Mouse (Mus musculus) spleen, adult 2 months (tissue): Measurements from ENCODE around the gene Nat8.

Experiments
- CTCF ChIP-seq: fragments of 200-500 bp; IDR thresholded peaks from 2 replicates; pipeline ENCODE4 v1.5.1; 2011; ENCODE audit warnings: mild to moderate bottlenecking, inconsistent platforms; ENCODE audit not compliant: insufficient read depth, insufficient read length, insufficient replicate concordance; ENCODE audit errors: extremely low read depth
- POLR2A ChIP-seq: fragments of 200-500 bp; IDR thresholded peaks from 2 replicates; pipeline ENCODE4 v1.6.1; 2011; ENCODE audit warnings: low read depth, low read length, inconsistent platforms

DNA sequence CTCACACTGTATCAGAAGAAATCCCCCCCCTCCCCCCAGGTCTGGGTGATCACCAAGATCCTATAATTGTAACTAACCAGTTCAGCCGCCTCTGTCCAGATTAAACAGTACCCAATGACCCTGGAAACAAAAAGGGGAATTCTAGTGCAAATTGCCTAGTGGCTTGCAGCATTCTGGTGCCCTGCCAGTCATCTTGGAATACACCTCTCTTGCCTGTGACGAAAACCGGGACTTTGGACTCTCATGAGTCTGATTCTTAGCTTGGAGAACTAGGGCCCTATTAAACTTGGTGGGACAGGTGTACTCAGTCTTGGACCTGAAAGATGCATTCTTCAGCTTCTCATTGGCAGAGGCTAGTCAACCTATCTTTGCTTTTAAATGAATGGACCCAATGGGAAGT is 21.6 kb upstream of the Nat8 start:
- TF ChIP-seq CTCF (no peak), POLR2A (no peak)
